ENCODE assay signal across 15 mouse cellular contexts in the genomic region with DNA sequence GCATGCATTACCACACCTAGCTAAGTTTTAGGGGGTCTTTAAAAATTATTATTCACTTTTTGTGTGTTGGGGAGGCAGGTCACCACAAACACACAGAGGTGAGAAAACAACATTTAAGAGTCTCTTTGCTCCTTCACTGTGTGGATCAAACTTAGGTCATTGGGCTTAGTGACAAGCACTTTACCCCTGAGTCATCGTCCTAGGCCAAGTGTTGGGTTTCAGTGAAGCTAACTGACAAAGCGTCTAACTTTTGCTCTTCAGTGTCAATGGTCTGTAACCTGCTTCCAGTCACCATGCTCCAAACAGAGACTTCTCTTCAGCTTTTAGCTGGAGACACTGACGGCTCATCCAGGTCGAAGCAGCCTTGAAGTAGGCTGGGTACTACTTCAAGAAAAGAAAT.
"Had no signal": no experiment of that assay in that cellular context is flagged by ENCODE, and none has a peak within 500 bp of the region (broad histone marks: within the 10 kb centered on the region; RNA-seq: fewer than 3 reads in every experiment).

No protein-coding gene starts in this region.

- DNase-seq: retina, postnatal 1 day; right cerebral cortex, adult 18-20 months; right cerebral cortex, postnatal 14 days; right cerebral cortex, postnatal 25 days; right cerebral cortex, postnatal 4 days; spleen, adult 18-20 months; thymus, adult 18-20 months; thymus, adult 2 months; thymus, postnatal 14 days; thymus, postnatal 25 days; thymus, postnatal 36 days; thymus, postnatal 4 days had no signal

- H3K4me2 ChIP-seq: neural tube, embryonic 15.5 days; stomach, embryonic 15.5 days had no signal

- H3K4me3 ChIP-seq: neural tube, embryonic 15.5 days; stomach, embryonic 15.5 days had no signal

- H3K36me3 ChIP-seq: neural tube, embryonic 15.5 days; stomach, embryonic 15.5 days had no signal

- H3K27ac ChIP-seq: neural tube, embryonic 15.5 days; stomach, embryonic 15.5 days; stomach, postnatal 0 days had no signal

- H3K9ac ChIP-seq: neural tube, embryonic 15.5 days; stomach, embryonic 15.5 days had no signal

- H3K4me1 ChIP-seq: neural tube, embryonic 15.5 days had no signal

- H3K9me3 ChIP-seq: neural tube, embryonic 15.5 days; stomach, embryonic 15.5 days had no signal

- H3K27me3 ChIP-seq: neural tube, embryonic 15.5 days; stomach, embryonic 15.5 days had no signal
